25 mouse cellular contexts compared by ENCODE assay signal in genomic region chr1:82635254-82635620, GRCm38 (mm10). TPM values are rescaled to one million over a fixed set of nuclear protein-coding genes. Genes with fewer than 3 reads are reported as not detected.
A peak's percentile ranks its signal among the peaks of the same experiment; 100 is the strongest.
DNase-seq lines count a peak whose midpoint lies in the region; ATAC-seq and TF ChIP-seq lines count a peak whose summit lies in the region.
"Had no signal": no experiment of that assay in that cellular context is flagged by ENCODE, and none has a peak within 500 bp of the region (broad histone marks: within the 10 kb centered on the region; RNA-seq: fewer than 3 reads in every experiment).

No protein-coding gene starts in this region.

- H3K27ac ChIP-seq in kidney, adult 2 months (ENCODE audit: insufficient read depth, low read depth, low read length): peak overlapping the region; percentile 56
- no peak overlapping the region for H3K27ac ChIP-seq in neural tube, embryonic 14.5 days (ENCODE audit: low read depth, low read length)
- H3K27ac ChIP-seq in neural tube, embryonic 15.5 days (replicated peaks): no peak overlapping the region
- H3K27ac ChIP-seq: embryonic facial prominence, embryonic 10.5 days; embryonic facial prominence, embryonic 13.5 days; forebrain, embryonic 15.5 days; hindbrain, embryonic 10.5 days had no signal

- no peaks in the 10 kb centered on the region for H3K27me3 ChIP-seq in kidney, adult 2 months (replicated peaks; ENCODE audit: control insufficient read depth, insufficient read depth, low read length)
- H3K27me3 ChIP-seq in neural tube, embryonic 14.5 days (ENCODE audit: control insufficient read depth, insufficient read depth, low read length): no peaks in the 10 kb centered on the region
- no peaks in the 10 kb centered on the region for H3K27me3 ChIP-seq in neural tube, embryonic 15.5 days (replicated peaks)
- H3K27me3 ChIP-seq in myocyte (ENCODE audit: control insufficient read depth, insufficient read depth, insufficient read length): no peaks in the 10 kb centered on the region
- H3K27me3 ChIP-seq: embryonic facial prominence, embryonic 13.5 days; forebrain, embryonic 15.5 days had no signal

- no peak for TF ChIP-seq CTCF in kidney, adult 2 months (conservative IDR thresholded peaks at IDR 0.05; ENCODE audit: insufficient read depth, insufficient read length, low read depth, low read length)

- no peaks in the 10 kb centered on the region for H3K9me3 ChIP-seq in neural tube, embryonic 14.5 days (ENCODE audit: control insufficient read depth, low read length)
- no peaks in the 10 kb centered on the region for H3K9me3 ChIP-seq in neural tube, embryonic 15.5 days (replicated peaks)
- H3K9me3 ChIP-seq: embryonic facial prominence, embryonic 10.5 days; embryonic facial prominence, embryonic 13.5 days; forebrain, embryonic 15.5 days; hindbrain, embryonic 10.5 days had no signal

- H3K4me3 ChIP-seq in kidney, adult 2 months (ENCODE audit: insufficient read depth, low read depth, low read length): no peak overlapping the region
- H3K4me3 ChIP-seq in neural tube, embryonic 14.5 days (ENCODE audit: low read depth, low read length): no peak overlapping the region
- H3K4me3 ChIP-seq in neural tube, embryonic 15.5 days (replicated peaks): no peak overlapping the region
- no peak overlapping the region for H3K4me3 ChIP-seq in myocyte
- H3K4me3 ChIP-seq: embryonic facial prominence, embryonic 10.5 days; embryonic facial prominence, embryonic 13.5 days; erythroblast, embryonic 14.5 days; forebrain, embryonic 15.5 days; hindbrain, embryonic 10.5 days had no signal

- no peak overlapping the region for H3K9ac ChIP-seq in neural tube, embryonic 14.5 days (replicated peaks; ENCODE audit: low read depth, low read length)
- no peak overlapping the region for H3K9ac ChIP-seq in neural tube, embryonic 15.5 days (replicated peaks)
- H3K9ac ChIP-seq: embryonic facial prominence, embryonic 13.5 days; forebrain, embryonic 15.5 days had no signal

- H3ac ChIP-seq in myocyte (ENCODE audit: control insufficient read depth, insufficient read length): no peak overlapping the region

- WGBS in kidney, adult 2 months: 82% methylated on average over 9 of the region's 9 CpGs
- WGBS in neural tube, embryonic 14.5 days: 95% methylated on average over 9 of the region's 9 CpGs
- 86% methylated on average over 8 of the region's 9 CpGs for WGBS in neural tube, embryonic 15.5 days

- H3K36me3 ChIP-seq in kidney, adult 2 months (ENCODE audit: control insufficient read depth, insufficient read depth, low read length): no peaks in the 10 kb centered on the region; the same call in 1 of the 2 replicates
- H3K36me3 ChIP-seq in neural tube, embryonic 14.5 days (ENCODE audit: control insufficient read depth, insufficient read depth, low read length): no peaks in the 10 kb centered on the region
- H3K36me3 ChIP-seq in neural tube, embryonic 15.5 days: no peaks in the 10 kb centered on the region
- H3K36me3 ChIP-seq in myocyte (ENCODE audit: control insufficient read depth, insufficient read depth): no peaks in the 10 kb centered on the region
- H3K36me3 ChIP-seq: embryonic facial prominence, embryonic 10.5 days; embryonic facial prominence, embryonic 13.5 days; forebrain, embryonic 15.5 days; hindbrain, embryonic 10.5 days had no signal

- 0 out of 2 replicates have a peak, but pooled peaks have one; percentile 28 for ATAC-seq in neural tube, embryonic 14.5 days (ENCODE audit: low read depth)
- ATAC-seq in neural tube, embryonic 15.5 days (ENCODE audit: low FRiP score): no peak
- ATAC-seq: activated CD4-positive, CD25-positive, alpha-beta regulatory T cell, adult 4 months; CD4-positive, CD25-positive, alpha-beta regulatory T cell, adult 4 months; inflammation-experienced regulatory T-cells, adult 6 months had no signal

- no peaks in the 10 kb centered on the region for H3K79me2 ChIP-seq in myocyte (ENCODE audit: control insufficient read depth, insufficient read depth)

- no peak overlapping the region for H3K4me2 ChIP-seq in neural tube, embryonic 14.5 days (ENCODE audit: low read depth, low read length)
- no peak overlapping the region for H3K4me2 ChIP-seq in neural tube, embryonic 15.5 days
- H3K4me2 ChIP-seq in myocyte (ENCODE audit: low read depth): peak overlapping the region; percentile 84
- H3K4me2 ChIP-seq: embryonic facial prominence, embryonic 13.5 days; heart, embryonic 11.5 days had no signal

- no peak for TF ChIP-seq POLR2A in kidney, adult 2 months (IDR thresholded peaks at IDR 0.05; ENCODE audit: low read depth, low read length)
- TF ChIP-seq POLR2A in myocyte (IDR thresholded peaks at IDR 0.05; ENCODE audit: insufficient read length, low read depth): no peak

- peaks cover 65% of the 10 kb centered on the region for H3K4me1 ChIP-seq in kidney, adult 2 months (ENCODE audit: control insufficient read depth, insufficient read depth, low read length)
- peaks cover 3% of the 10 kb centered on the region; the same call in 1 of the 2 replicates for H3K4me1 ChIP-seq in neural tube, embryonic 14.5 days (ENCODE audit: control insufficient read depth, insufficient read depth, low read length)
- H3K4me1 ChIP-seq in neural tube, embryonic 15.5 days: peaks cover 6% of the 10 kb centered on the region; the same call in 1 of the 2 replicates
- H3K4me1 ChIP-seq: embryonic facial prominence, embryonic 10.5 days; hindbrain, embryonic 10.5 days had no signal

- peak; percentile 68 for DNase-seq in heart, adult 11 months
- no peak for DNase-seq in heart, postnatal 25 days (ENCODE audit: low spot score)
- no peak for DNase-seq in kidney, adult 2 months
- no peak for DNase-seq in kidney, postnatal 4 days
- no peak for DNase-seq in urinary bladder, adult 18-20 months (ENCODE audit: low spot score in 2 of 2)
- DNase-seq: adrenal gland, adult 8-10 months; adrenal gland, postnatal 25 days; cerebellum, postnatal 36 days; embryo, embryonic 11 days; gastrocnemius, postnatal 10 days; heart, postnatal 36 days had no signal

- intact Hi-C loops in heart, postnatal 25 days (cut with DNase I): no loop called here

TF ChIP-seq in myocyte, 11 proteins besides CTCF, POLR2A, EP300 and RAD21:
- TF ChIP-seq MYOG (IDR thresholded peaks at IDR 0.05; ENCODE audit: control insufficient read depth in 1 of 3, insufficient read depth in 1 of 3, insufficient read length in 2 of 3, low read depth in 2 of 3) (no peak), TCF3 (IDR thresholded peaks at IDR 0.05; ENCODE audit: insufficient read length, low read depth) (no peak), E2F4 (IDR thresholded peaks at IDR 0.05; ENCODE audit: insufficient read depth) (no peak), MYOD1 (IDR thresholded peaks at IDR 0.05; ENCODE audit: control insufficient read depth in 1 of 3, insufficient read length in 2 of 3, low read depth in 2 of 3) (no peak), SRF (IDR thresholded peaks at IDR 0.05; ENCODE audit: control insufficient read depth, insufficient read length, low read depth) (no peak), USF1 (IDR thresholded peaks at IDR 0.05; ENCODE audit: low read depth) (no peak), MAX (IDR thresholded peaks at IDR 0.05; ENCODE audit: low read depth) (no peak), POLR2AphosphoS2 (IDR thresholded peaks at IDR 0.05; ENCODE audit: insufficient read length, low read depth) (no peak), REST (IDR thresholded peaks at IDR 0.05; ENCODE audit: insufficient read depth, insufficient read length) (no peak), TCF12 (IDR thresholded peaks at IDR 0.05; ENCODE audit: insufficient read depth, poor library complexity, severe bottlenecking) (no peak), CEBPB (IDR thresholded peaks at IDR 0.05; ENCODE audit: insufficient read depth, poor library complexity, severe bottlenecking) (no peak)

RNA-seq across cellular contexts. Expression of gene Col4a3, which starts 48.5 kb away (rescaled TPM):
- 1 to 10 TPM; 3.3 to 3.7 TPM for total RNA-seq in heart, postnatal 25 days (2021)
- 57.7 and 78.6 TPM in 2 replicates for polyA plus RNA-seq in kidney, adult 2 months (2012; rRNA removed)
- polyA plus RNA-seq in neural tube, embryonic 14.5 days (2014; fragmentation: Nextera tagmentation; extraction: Ambion mirVana): 0.09 and 0.33 TPM in 2 replicates
- polyA plus RNA-seq in neural tube, embryonic 15.5 days (2015; fragmentation: Nextera tagmentation; extraction: Ambion mirVana): 0.18 and 0.33 TPM in 2 replicates
- 0.08 TPM for polyA plus RNA-seq in myocyte (2012; fragmentation: generic; extraction: Trizol)
- total RNA-seq: granulocyte monocyte progenitor cell, adult 5-6 weeks had no signal
- polyA plus RNA-seq: CD4-positive, CD25-positive, alpha-beta regulatory T cell, adult 4 months had no signal

RNA-seq across cellular contexts. Expression of gene Col4a4, which starts 48.6 kb away (rescaled TPM):
- 10 to 100 TPM in 1 of 2 experiments, 1 to 10 TPM in 1; 9.6 to 10.5 TPM for total RNA-seq in heart, postnatal 25 days (2021)
- polyA plus RNA-seq in kidney, adult 2 months (2012; rRNA removed): 29.4 and 32.7 TPM in 2 replicates
- polyA plus RNA-seq in neural tube, embryonic 14.5 days (2014; fragmentation: Nextera tagmentation; extraction: Ambion mirVana): 0.24 TPM in 2 replicates
- polyA plus RNA-seq in neural tube, embryonic 15.5 days (2015; fragmentation: Nextera tagmentation; extraction: Ambion mirVana): 0.14 and 0.31 TPM in 2 replicates
- 0.19 TPM for polyA plus RNA-seq in myocyte (2012; fragmentation: generic; extraction: Trizol)
- total RNA-seq: granulocyte monocyte progenitor cell, adult 5-6 weeks; MEL had no signal
- polyA plus RNA-seq: erythroblast, embryonic 14.5 days had no signal

Comparison
In these comparisons a context has a peak if more than half of its experiments do, and no peak if none do; other contexts are left out.
1. RNA of gene Col4a3, which starts 48.5 kb away (polyA plus RNA-seq): 57.7 to 78.6 TPM in kidney, adult 2 months; 0.18 to 0.33 TPM in neural tube, embryonic 15.5 days, 0.09 to 0.33 TPM in neural tube, embryonic 14.5 days and 0.08 TPM in myocyte (single experiment); every median in the first group is over 10 times any median in the second.
2. RNA of gene Col4a4, which starts 48.6 kb away (polyA plus RNA-seq): 29.4 to 32.7 TPM in kidney, adult 2 months; 0.14 to 0.31 TPM in neural tube, embryonic 15.5 days, 0.24 TPM in neural tube, embryonic 14.5 days and 0.19 TPM in myocyte (single experiment); every median in the first group is over 10 times any median in the second.